Mouse (Mus musculus) limb, embryonic 11.5 days (tissue): ENCODE results near the gene Zswim4. TPM values are rescaled to one million over a fixed set of nuclear protein-coding genes. Genes with fewer than 3 reads are reported as not detected.

Experiments used
- ATAC-seq: fragments of 200-750 bp; cut with Nextera tagmentation; 2 replicates; pipeline ENCODE4 v1.8.0; 2017; ENCODE audit warnings: low read depth; ENCODE audit not compliant: insufficient number of reproducible peaks, low FRiP score, low TSS enrichment
- DNase-seq: peaks from one replicate; pipeline ENCODE4 v3.0.0-alpha.2; 2015; ENCODE audit warnings: low spot score
- H3K27ac ChIP-seq: fragments of 300-500 bp; sonication (generic); replicated peaks from 2 replicates; pipeline ENCODE4 v1.5.1; 2014; ENCODE audit warnings: low read depth, mild to moderate bottlenecking, low read length
- H3K27me3 ChIP-seq: fragments of 300-500 bp; sonication (generic); 2 replicates; pipeline ENCODE4 v1.6.1; 2014; ENCODE audit warnings: mild to moderate bottlenecking, low read length, mixed read lengths; ENCODE audit not compliant: control insufficient read depth, insufficient read depth
- H3K36me3 ChIP-seq: fragments of 300-500 bp; sonication (generic); 2 replicates; pipeline ENCODE4 v1.6.1; 2014; ENCODE audit warnings: mild to moderate bottlenecking, low read length, moderate library complexity, mixed read lengths; ENCODE audit not compliant: control insufficient read depth, insufficient read depth
- H3K4me1 ChIP-seq: fragments of 300-500 bp; sonication (generic); 2 replicates; pipeline ENCODE4 v1.6.1; 2014; ENCODE audit warnings: low read length, mixed read lengths; ENCODE audit not compliant: control insufficient read depth, insufficient read depth
- H3K4me2 ChIP-seq: fragments of 300-500 bp; sonication (generic); 2 replicates; pipeline ENCODE4 v1.6.1; 2014; ENCODE audit warnings: low read depth, mild to moderate bottlenecking, moderate library complexity; ENCODE audit not compliant: severe bottlenecking
- H3K4me3 ChIP-seq: fragments of 300-500 bp; sonication (generic); 2 replicates; pipeline ENCODE4 v1.5.1; 2014; ENCODE audit warnings: low read depth, low read length
- H3K9ac ChIP-seq: fragments of 300-500 bp; sonication (generic); 2 replicates; pipeline ENCODE4 v1.6.1; 2014; ENCODE audit warnings: mild to moderate bottlenecking, low read length
- H3K9me3 ChIP-seq: fragments of 300-500 bp; sonication (generic); 2 replicates; pipeline ENCODE4 v1.6.1; 2016; ENCODE audit warnings: low read length; ENCODE audit not compliant: control insufficient read depth
- WGBS: fragments of 180-500 bp; shearing (Covaris S2); extraction: QIAGEN DNeasy Blood & Tissue Kit; methylation state at CpG from one replicate; pipeline ENCODE4 v1.1.7; 2014; 5-methylcytosine and 5-hydroxymethylcytosine counted together
- polyA plus RNA-seq: library from polyadenylated mRNA; unstranded; fragments of >200 nt; fragmentation: Nextera tagmentation; extraction: Ambion mirVana; gene quantifications from 2 replicates; pipeline ENCODE4 v1.2.1, GENCODE M21; 2014

Gene Zswim4
- polyA plus RNA-seq, 1 experiment from 2014 or later = 24.5 TPM

DNA sequence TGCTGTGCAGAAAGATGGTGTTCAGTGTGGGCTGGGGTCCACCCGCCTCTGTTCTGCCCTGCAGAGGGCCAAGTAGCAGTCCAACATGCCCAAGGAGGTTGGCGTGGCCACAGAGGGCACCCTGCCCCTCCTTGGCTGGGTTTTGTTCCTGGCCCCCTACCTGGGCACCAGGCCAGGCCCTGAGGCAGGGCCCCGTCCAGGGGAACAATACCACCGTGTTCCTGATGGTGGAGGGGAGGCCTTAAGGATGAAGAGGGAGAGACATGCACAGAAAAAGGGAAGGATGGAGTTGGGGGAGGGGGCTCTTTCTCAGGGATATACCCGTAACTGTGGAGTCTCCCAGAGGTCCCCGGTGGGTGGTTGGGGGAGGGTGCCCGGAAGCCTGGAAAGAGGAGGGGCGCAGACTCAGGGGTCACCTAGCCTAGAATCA, 36.7 kb downstream of the Zswim4 start:
- peak overlapping the region; percentile 78 for H3K9ac ChIP-seq
- peaks cover 52% of the 10 kb centered on the region for H3K4me1 ChIP-seq
- H3K36me3 ChIP-seq = 0 out of 2 replicates have a peak, but pooled peaks cover 2% of the 10 kb centered on the region
- peak overlapping the region; percentile 59 for H3K4me3 ChIP-seq
- no peaks in the 10 kb centered on the region for H3K9me3 ChIP-seq
- H3K4me2 ChIP-seq = peak overlapping the region; percentile 94
- no peak for ATAC-seq
- H3K27ac ChIP-seq = peak overlapping the region; percentile 96
- peak; percentile 49 for DNase-seq
- no peaks in the 10 kb centered on the region for H3K27me3 ChIP-seq
- 23% methylated on average over 8 of the region's 8 CpGs for WGBS

- no peaks in the 10 kb centered on the region for H3K27me3 ChIP-seq
- H3K4me2 ChIP-seq = peak overlapping the region; percentile 94; the same call in 1 of the 2 replicates
- H3K36me3 ChIP-seq = 0 out of 2 replicates have a peak, but pooled peaks cover 2% of the 10 kb centered on the region
- ATAC-seq = no peak
- H3K27ac ChIP-seq = peak overlapping the region; percentile 96
- H3K9ac ChIP-seq = peak overlapping the region; percentile 78
- no peaks in the 10 kb centered on the region for H3K9me3 ChIP-seq
- H3K4me3 ChIP-seq = no peak overlapping the region
- 46% methylated on average over 11 of the region's 11 CpGs for WGBS
- no peak for DNase-seq
- peaks cover 52% of the 10 kb centered on the region for H3K4me1 ChIP-seq
These were observed 37.3 kb downstream of the Zswim4 start for GRCm38 (mm10) chr8:84199348-84200125.

GRCm38 (mm10) chr8:84198871-84199270, 38.0 kb downstream of the Zswim4 start:
- 20% methylated on average over 4 of the region's 4 CpGs for WGBS
- Histone ChIP-seq H3K27ac (peak overlapping the region; percentile 96), H3K4me3 (no peak overlapping the region), H3K4me2 (peak overlapping the region; percentile 58), H3K4me1 (peaks cover 48% of the 10 kb centered on the region), H3K9ac (no peak overlapping the region; the same call in 1 of the 2 replicates), H3K27me3 (no peaks in the 10 kb centered on the region), H3K9me3 (no peaks in the 10 kb centered on the region), H3K36me3 (0 out of 2 replicates have a peak, but pooled peaks cover 2% of the 10 kb centered on the region)
- DNase-seq (no peak), ATAC-seq (no peak)

- Histone ChIP-seq H3K36me3 (0 out of 2 replicates have a peak, but pooled peaks cover 2% of the 10 kb centered on the region), H3K4me3 (peak overlapping the region; percentile 44), H3K27ac (peak overlapping the region; percentile 96), H3K4me1 (peaks cover 46% of the 10 kb centered on the region), H3K4me2 (peak overlapping the region; percentile 58), H3K27me3 (no peaks in the 10 kb centered on the region), H3K9ac (peak overlapping the region; percentile 41), H3K9me3 (no peaks in the 10 kb centered on the region)
- DNase-seq = peak; percentile 94
- peak; percentile 78 for ATAC-seq
- 2% methylated on average over 30 of the region's 30 CpGs for WGBS
These were observed 38.7 kb downstream of the Zswim4 start for GRCm38 (mm10) chr8:84197922-84198774.

GRCm38 (mm10) chr8:84197141-84197921, 39.5 kb downstream of the Zswim4 start:
- no peaks in the 10 kb centered on the region for H3K9me3 ChIP-seq
- H3K27me3 ChIP-seq = no peaks in the 10 kb centered on the region
- peak overlapping the region; percentile 44 for H3K4me3 ChIP-seq
- WGBS = 1% methylated on average over 43 of the region's 43 CpGs
- no peaks in the 10 kb centered on the region for H3K36me3 ChIP-seq
- DNase-seq (peak; percentile 98), ATAC-seq (peak; percentile 40)
- peak overlapping the region; percentile 58 for H3K4me2 ChIP-seq
- H3K9ac ChIP-seq = peak overlapping the region; percentile 70
- peak overlapping the region; percentile 96 for H3K27ac ChIP-seq
- H3K4me1 ChIP-seq = peaks cover 44% of the 10 kb centered on the region

- Histone ChIP-seq H3K4me2 (no peak overlapping the region), H3K9ac (no peak overlapping the region), H3K4me3 (no peak overlapping the region), H3K4me1 (peaks cover 27% of the 10 kb centered on the region), H3K27ac (no peak overlapping the region), H3K9me3 (no peaks in the 10 kb centered on the region), H3K36me3 (no peaks in the 10 kb centered on the region), H3K27me3 (no peaks in the 10 kb centered on the region)
- DNase-seq (no peak), ATAC-seq (no peak)
- WGBS = 64% methylated on average over 3 of the region's 3 CpGs
These were observed 42.6 kb downstream of the Zswim4 start for GRCm38 (mm10) chr8:84194224-84194743.

- peaks cover 23% of the 10 kb centered on the region for H3K4me1 ChIP-seq
- H3K4me3 ChIP-seq = no peak overlapping the region
- no peak overlapping the region for H3K4me2 ChIP-seq
- DNase-seq (peak; percentile 42), ATAC-seq (no peak)
- H3K27me3 ChIP-seq = no peaks in the 10 kb centered on the region
- 76% methylated on average over 5 of the region's 5 CpGs for WGBS
- H3K36me3 ChIP-seq = no peaks in the 10 kb centered on the region
- H3K9ac ChIP-seq = no peak overlapping the region
- H3K9me3 ChIP-seq = no peaks in the 10 kb centered on the region
- peak overlapping the region; percentile 47; the same call in 1 of the 2 replicates for H3K27ac ChIP-seq
These were observed 43.3 kb downstream of the Zswim4 start for GRCm38 (mm10) chr8:84193566-84193965.
